Mouse (Mus musculus) myocyte (in vitro differentiated cells): Measurements from ENCODE around the gene Brd2. TPM values are rescaled to one million over a fixed set of nuclear protein-coding genes. Genes with fewer than 3 reads are reported as not detected.

Experiments used
- H3K27me3 ChIP-seq: one replicate; pipeline ENCODE4 v1.6.1; 2011; ENCODE audit not compliant: control insufficient read depth, insufficient read depth, insufficient read length
- H3K36me3 ChIP-seq: one replicate; pipeline ENCODE4 v1.6.1; 2011; ENCODE audit not compliant: control insufficient read depth, insufficient read depth
- H3K4me2 ChIP-seq: one replicate; pipeline ENCODE4 v1.6.1; 2011; ENCODE audit warnings: low read depth, control low read depth
- H3K4me3 ChIP-seq: one replicate; pipeline ENCODE4 v1.5.1; 2011; ENCODE audit warnings: mild to moderate bottlenecking, control low read depth, moderate library complexity
- H3K79me2 ChIP-seq: one replicate; pipeline ENCODE4 v1.6.1; 2011; ENCODE audit not compliant: control insufficient read depth, insufficient read depth
- H3ac ChIP-seq: one replicate; pipeline ENCODE4 v1.6.1; 2011; ENCODE audit not compliant: control insufficient read depth, insufficient read length
- CEBPB ChIP-seq: IDR thresholded peaks from 2 replicates; pipeline ENCODE4 v1.6.1; 2011; ENCODE audit warnings: mild to moderate bottlenecking, moderate library complexity; ENCODE audit not compliant: poor library complexity, insufficient read depth, severe bottlenecking
- E2F4 ChIP-seq: IDR thresholded peaks from one replicate; pipeline ENCODE4 v1.6.1; 2011; ENCODE audit warnings: mild to moderate bottlenecking, control low read depth, moderate library complexity; ENCODE audit not compliant: insufficient read depth
- MAX ChIP-seq: IDR thresholded peaks from one replicate; pipeline ENCODE4 v1.6.1; 2011; ENCODE audit warnings: low read depth, mild to moderate bottlenecking, control low read depth
- MYOD1 ChIP-seq, 3 experiments: IDR thresholded peaks; one replicate each; pipeline ENCODE4 v1.6.1; 2011; ENCODE audit warnings: control low read depth in 2 of 3, low read depth in 2 of 3, mild to moderate bottlenecking in 2 of 3, moderate library complexity in 1 of 3; ENCODE audit not compliant: insufficient read length in 2 of 3, control insufficient read depth in 1 of 3
- MYOG ChIP-seq, 3 experiments: IDR thresholded peaks; one replicate each; pipeline ENCODE4 v1.6.1; 2011; ENCODE audit warnings: control low read depth in 2 of 3, low read depth in 2 of 3, mild to moderate bottlenecking in 2 of 3; ENCODE audit not compliant: insufficient read length in 2 of 3, control insufficient read depth in 1 of 3, insufficient read depth in 1 of 3
- POLR2A ChIP-seq: IDR thresholded peaks from one replicate; pipeline ENCODE4 v1.6.1; 2011; ENCODE audit warnings: low read depth, mild to moderate bottlenecking, control low read depth, moderate library complexity; ENCODE audit not compliant: insufficient read length
- POLR2AphosphoS2 ChIP-seq: IDR thresholded peaks from one replicate; pipeline ENCODE4 v1.6.1; 2011; ENCODE audit warnings: low read depth, control low read depth; ENCODE audit not compliant: insufficient read length
- REST ChIP-seq: IDR thresholded peaks from one replicate; pipeline ENCODE4 v1.6.1; 2011; ENCODE audit warnings: mild to moderate bottlenecking, control low read depth, moderate library complexity; ENCODE audit not compliant: insufficient read depth, insufficient read length
- SRF ChIP-seq: IDR thresholded peaks from one replicate; pipeline ENCODE4 v1.6.1; 2011; ENCODE audit warnings: low read depth; ENCODE audit not compliant: control insufficient read depth, insufficient read length
- TCF12 ChIP-seq: IDR thresholded peaks from one replicate; pipeline ENCODE4 v1.6.1; 2011; ENCODE audit warnings: mild to moderate bottlenecking, control low read depth; ENCODE audit not compliant: poor library complexity, insufficient read depth, severe bottlenecking
- TCF3 ChIP-seq: IDR thresholded peaks from one replicate; pipeline ENCODE4 v1.6.1; 2011; ENCODE audit warnings: low read depth, control low read depth; ENCODE audit not compliant: insufficient read length
- USF1 ChIP-seq: IDR thresholded peaks from one replicate; pipeline ENCODE4 v1.6.1; 2011; ENCODE audit warnings: low read depth, mild to moderate bottlenecking, control low read depth, moderate library complexity
- polyA plus RNA-seq: library from polyadenylated mRNA; unstranded; fragments of >200 nt; fragmentation: generic; extraction: Trizol; gene quantifications from one replicate; pipeline ENCODE4 v1.2.1, GENCODE M21; 2012; ENCODE audit warnings: missing spikeins

Brd2 gene
- polyA plus RNA-seq, 1 experiment = 90.1 TPM

GRCm38 (mm10) chr17:34098709-34099479 lies 23.5 kb downstream of the Brd2 start:
- TF ChIP-seq REST (no peak), TCF12 (no peak), MYOG (IDR thresholded peaks at IDR 0.05; ENCODE audit: control insufficient read depth in 1 of 3, insufficient read depth in 1 of 3, insufficient read length in 2 of 3, low read depth in 2 of 3) (no peak), MYOD1 (IDR thresholded peaks at IDR 0.05; ENCODE audit: control insufficient read depth in 1 of 3, insufficient read length in 2 of 3, low read depth in 2 of 3) (no peak), MAX (no peak), POLR2A (no peak)
- Histone ChIP-seq H3ac (no peak overlapping the region), H3K4me2 (no peak overlapping the region), H3K36me3 (no peaks in the 10 kb centered on the region), H3K79me2 (no peaks in the 10 kb centered on the region), H3K4me3 (no peak overlapping the region), H3K27me3 (no peaks in the 10 kb centered on the region)

DNA sequence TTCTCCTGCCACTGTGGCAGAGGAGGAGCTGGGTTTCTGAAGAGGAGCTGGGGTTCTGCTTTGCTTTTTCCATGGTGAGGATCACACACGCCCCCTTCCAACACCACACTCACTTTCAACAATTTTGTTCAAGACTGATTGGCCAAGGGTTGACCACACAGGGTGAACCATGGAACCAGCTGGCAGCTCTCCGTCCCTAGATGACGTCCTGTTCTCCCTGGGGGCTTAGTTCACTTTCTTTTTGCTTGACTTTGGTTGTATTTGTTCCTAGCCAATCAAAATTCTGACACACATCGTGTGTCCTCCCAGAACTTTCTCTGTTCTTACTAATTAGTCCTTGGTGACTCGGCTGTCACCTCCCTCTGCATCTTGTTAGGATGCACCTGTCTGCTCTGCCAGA lies 25.2 kb downstream of the Brd2 start:
- Histone ChIP-seq H3ac (no peak overlapping the region), H3K36me3 (no peaks in the 10 kb centered on the region), H3K4me2 (no peak overlapping the region), H3K79me2 (no peaks in the 10 kb centered on the region), H3K27me3 (no peaks in the 10 kb centered on the region), H3K4me3 (no peak overlapping the region)
- TF ChIP-seq POLR2A (no peak), MYOD1 (IDR thresholded peaks at IDR 0.05; ENCODE audit: control insufficient read depth in 1 of 3, insufficient read length in 2 of 3, low read depth in 2 of 3) (no peak), TCF3 (no peak), MAX (no peak), USF1 (no peak), E2F4 (no peak), MYOG (IDR thresholded peaks at IDR 0.05; ENCODE audit: control insufficient read depth in 1 of 3, insufficient read depth in 1 of 3, insufficient read length in 2 of 3, low read depth in 2 of 3) (no peak), TCF12 (no peak), CEBPB (no peak), POLR2AphosphoS2 (no peak)

DNA sequence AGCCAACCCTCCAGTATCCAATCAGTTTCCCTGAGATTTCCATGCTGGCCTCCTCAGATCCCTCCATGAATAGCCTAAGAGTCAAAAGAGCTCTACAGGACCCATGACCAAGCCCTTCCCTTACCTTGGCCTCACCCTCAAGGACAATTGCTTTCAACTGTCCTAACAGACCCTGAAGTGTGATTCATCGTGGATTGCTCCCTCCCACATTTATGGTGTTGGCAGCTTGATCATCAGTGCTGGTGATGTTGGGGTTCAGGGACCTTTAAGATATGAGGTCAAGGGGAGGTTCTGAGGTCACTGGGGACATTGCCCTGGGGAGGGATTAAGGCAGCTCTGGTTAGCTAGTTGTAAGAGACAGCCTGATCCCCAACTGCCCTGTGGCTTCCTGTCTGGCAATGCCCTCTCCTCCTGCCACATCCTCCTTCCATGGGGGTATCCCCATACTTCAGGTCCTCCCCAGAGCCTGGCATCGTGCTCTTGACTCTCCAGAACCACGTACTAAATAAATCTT lies 25.9 kb downstream of the Brd2 start:
- no peak overlapping the region for H3K4me3 ChIP-seq
- no peak overlapping the region for H3K4me2 ChIP-seq
- H3K36me3 ChIP-seq = no peaks in the 10 kb centered on the region
- H3K27me3 ChIP-seq = no peaks in the 10 kb centered on the region
- TF ChIP-seq TCF3 (no peak), MYOD1 (IDR thresholded peaks at IDR 0.05; ENCODE audit: control insufficient read depth in 1 of 3, insufficient read length in 2 of 3, low read depth in 2 of 3) (no peak), E2F4 (no peak), POLR2AphosphoS2 (no peak), TCF12 (no peak), MYOG (IDR thresholded peaks at IDR 0.05; ENCODE audit: control insufficient read depth in 1 of 3, insufficient read depth in 1 of 3, insufficient read length in 2 of 3, low read depth in 2 of 3) (no peak), SRF (no peak), MAX (no peak), CEBPB (no peak), POLR2A (no peak), REST (no peak), USF1 (no peak)
- no peak overlapping the region for H3ac ChIP-seq
- no peaks in the 10 kb centered on the region for H3K79me2 ChIP-seq

DNA sequence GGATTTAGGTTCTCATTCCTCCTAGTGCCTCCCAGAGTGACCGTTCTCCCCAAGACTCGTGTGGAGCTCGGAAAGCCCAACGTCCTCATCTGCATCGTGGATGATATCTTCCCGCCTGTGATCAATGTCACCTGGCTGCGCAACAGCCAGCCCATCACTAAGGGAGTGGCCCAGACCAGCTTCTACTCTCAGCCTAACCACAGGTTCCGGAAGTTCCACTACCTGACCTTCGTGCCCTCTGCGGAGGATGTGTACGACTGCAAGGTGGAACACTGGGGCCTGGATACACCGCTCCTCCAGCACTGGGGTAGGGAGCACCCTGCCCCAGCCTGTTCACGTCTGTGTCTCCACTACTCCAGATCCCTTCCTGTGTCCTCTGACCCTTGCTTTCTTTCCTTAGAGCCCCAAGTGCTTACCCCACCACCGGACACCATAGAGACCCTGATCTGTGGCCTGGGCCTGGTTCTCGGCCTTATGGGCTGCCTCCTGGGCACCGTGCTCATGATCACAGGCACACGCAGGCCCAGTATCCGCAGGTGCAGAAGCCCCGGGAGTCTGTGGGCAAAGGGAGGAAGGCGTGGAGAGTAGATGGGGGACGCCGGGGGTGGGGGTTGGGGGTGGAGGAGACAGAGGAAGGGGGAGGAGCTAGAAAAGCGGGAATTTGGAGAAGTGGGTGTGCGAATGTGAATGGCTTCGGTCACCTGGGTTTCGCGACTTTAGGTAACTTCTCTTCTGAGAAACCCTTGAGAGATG lies 28.0 kb downstream of the Brd2 start:
- Histone ChIP-seq H3K36me3 (no peaks in the 10 kb centered on the region), H3K79me2 (no peaks in the 10 kb centered on the region), H3K4me3 (no peak overlapping the region), H3K27me3 (no peaks in the 10 kb centered on the region), H3ac (no peak overlapping the region), H3K4me2 (no peak overlapping the region)
- TF ChIP-seq USF1 (no peak), POLR2AphosphoS2 (no peak), MYOD1 (IDR thresholded peaks at IDR 0.05; ENCODE audit: control insufficient read depth in 1 of 3, insufficient read length in 2 of 3, low read depth in 2 of 3) (no peak), TCF12 (no peak), SRF (no peak), MYOG (IDR thresholded peaks at IDR 0.05; ENCODE audit: control insufficient read depth in 1 of 3, insufficient read depth in 1 of 3, insufficient read length in 2 of 3, low read depth in 2 of 3) (no peak), MAX (no peak), TCF3 (no peak), CEBPB (no peak), POLR2A (no peak), E2F4 (no peak), REST (no peak)
